Mouse (Mus musculus) limb, embryonic 14.5 days (tissue): ENCODE results near the gene Ptprg. TPM values are rescaled to one million over a fixed set of nuclear protein-coding genes. Genes with fewer than 3 reads are reported as not detected.

ENCODE experiments used
- ATAC-seq: fragments of 200-750 bp; cut with Nextera tagmentation; 2 replicates; pipeline ENCODE4 v1.8.0; 2017; ENCODE audit warnings: low read depth, moderate number of reproducible peaks, moderate TSS enrichment; ENCODE audit not compliant: low FRiP score
- DNase-seq: peaks from one replicate; pipeline ENCODE4 v3.0.0-alpha.2; 2015; ENCODE audit warnings: low spot score
- H3K27ac ChIP-seq: fragments of 300-500 bp; sonication (generic); replicated peaks from 2 replicates; pipeline ENCODE4 v1.5.1; 2014; ENCODE audit warnings: low read depth, mild to moderate bottlenecking, low read length, moderate library complexity, mixed read lengths
- H3K27me3 ChIP-seq: fragments of 300-500 bp; sonication (generic); 2 replicates; pipeline ENCODE4 v1.6.1; 2014; ENCODE audit warnings: low read length, mixed read lengths; ENCODE audit not compliant: control insufficient read depth, insufficient read depth
- H3K36me3 ChIP-seq: fragments of 300-500 bp; sonication (generic); 2 replicates; pipeline ENCODE4 v1.6.1; 2014; ENCODE audit warnings: mild to moderate bottlenecking, low read length, moderate library complexity, mixed read lengths; ENCODE audit not compliant: control insufficient read depth, insufficient read depth
- H3K4me1 ChIP-seq: fragments of 300-500 bp; sonication (generic); 2 replicates; pipeline ENCODE4 v1.6.1; 2014; ENCODE audit warnings: antibody characterized with exemption, low read length, mixed read lengths; ENCODE audit not compliant: control insufficient read depth, insufficient read depth
- H3K4me2 ChIP-seq: fragments of 300-500 bp; sonication (generic); replicated peaks from 2 replicates; pipeline ENCODE4 v1.6.1; 2014; ENCODE audit warnings: low read depth, mild to moderate bottlenecking, low read length, moderate library complexity; ENCODE audit not compliant: severe bottlenecking
- H3K4me3 ChIP-seq: fragments of 300-500 bp; sonication (generic); replicated peaks from 2 replicates; pipeline ENCODE4 v1.5.1; 2014; ENCODE audit warnings: low read length
- H3K9ac ChIP-seq: fragments of 300-500 bp; sonication (generic); 2 replicates; pipeline ENCODE4 v1.6.1; 2014; ENCODE audit warnings: mild to moderate bottlenecking, low read depth, low read length, moderate library complexity; ENCODE audit not compliant: severe bottlenecking
- H3K9me3 ChIP-seq: fragments of 300-500 bp; sonication (generic); 2 replicates; pipeline ENCODE4 v1.6.1; 2016; ENCODE audit warnings: low read length; ENCODE audit not compliant: control insufficient read depth
- POLR2A ChIP-seq: fragments of 200-500 bp; IDR thresholded peaks from 2 replicates; pipeline ENCODE4 v1.8.0; 2012; ENCODE audit warnings: inconsistent platforms, mild to moderate bottlenecking, moderate library complexity, borderline replicate concordance; ENCODE audit not compliant: insufficient read depth, insufficient read length; ENCODE audit errors: extremely low read depth
- WGBS: fragments of 180-500 bp; shearing (Covaris S2); extraction: QIAGEN DNeasy Blood & Tissue Kit; methylation state at CpG from one replicate; pipeline ENCODE4 v1.1.7; 2014; 5-methylcytosine and 5-hydroxymethylcytosine counted together
- polyA plus RNA-seq, 2 experiments: library from polyadenylated mRNA; depleted of rRNA in 1 of 2; stranded (reverse) in 1 of 2; unstranded in 1 of 2; fragments of >200 nt; fragmentation: Nextera tagmentation in 1 of 2; extraction: Ambion mirVana in 1 of 2; gene quantifications; 2 replicates each; pipeline versions ENCODE4 v1.2.1 to v1.2.3; 2012 to 2014

Gene Ptprg
- polyA plus RNA-seq, 2 experiments, result 25.5 to 28.6 TPM

DNA sequence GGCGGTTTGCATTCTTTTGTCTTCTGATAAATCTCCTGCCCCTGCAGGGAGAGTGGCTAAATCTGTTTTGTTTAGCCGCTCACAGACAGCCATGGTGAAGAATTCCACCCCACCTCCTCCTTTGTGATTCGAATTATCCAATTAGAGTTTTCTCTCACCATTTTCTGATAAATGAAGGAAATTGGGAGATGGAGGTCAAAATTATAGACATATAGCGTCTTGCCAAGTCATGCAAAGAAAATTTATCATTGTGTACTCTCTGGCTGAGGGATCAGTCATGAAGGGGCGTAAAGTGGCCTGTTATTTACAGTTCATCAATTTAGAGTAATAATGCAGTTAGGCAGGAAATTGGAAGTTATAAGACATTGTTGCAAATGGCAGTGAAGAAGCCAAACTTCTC, 168.8 kb downstream of the Ptprg start:
- H3K4me3 ChIP-seq, result no peak overlapping the region
- no peaks in the 10 kb centered on the region for H3K36me3 ChIP-seq
- H3K9me3 ChIP-seq, result no peaks in the 10 kb centered on the region
- no peak for TF ChIP-seq POLR2A
- no peak overlapping the region for H3K27ac ChIP-seq
- no peaks in the 10 kb centered on the region for H3K4me1 ChIP-seq
- 71% methylated on average over 5 of the region's 5 CpGs for WGBS
- no peak for DNase-seq
- no peak overlapping the region for H3K4me2 ChIP-seq
- no peaks in the 10 kb centered on the region for H3K27me3 ChIP-seq
- no peak for ATAC-seq
- H3K9ac ChIP-seq, result no peak overlapping the region

- H3K9me3 ChIP-seq, result no peaks in the 10 kb centered on the region
- H3K4me3 ChIP-seq, result no peak overlapping the region
- H3K4me1 ChIP-seq, result no peaks in the 10 kb centered on the region
- H3K4me2 ChIP-seq, result no peak overlapping the region
- no peak overlapping the region for H3K27ac ChIP-seq
- DNase-seq (no peak), ATAC-seq (no peak)
- no peak for TF ChIP-seq POLR2A
- H3K27me3 ChIP-seq, result no peaks in the 10 kb centered on the region
- 97% methylated on average over 7 of the region's 7 CpGs for WGBS
- no peaks in the 10 kb centered on the region for H3K36me3 ChIP-seq
- no peak overlapping the region for H3K9ac ChIP-seq
Observed at GRCm38 (mm10) chr14:11723876-11724275, 170.5 kb downstream of the Ptprg start.

GRCm38 (mm10) chr14:11731223-11731920, 178.0 kb downstream of the Ptprg start:
- WGBS, result 41% methylated on average over 7 of the region's 7 CpGs
- no peak overlapping the region for H3K4me2 ChIP-seq
- no peak overlapping the region for H3K4me3 ChIP-seq
- DNase-seq (no peak), ATAC-seq (no peak)
- no peak overlapping the region for H3K27ac ChIP-seq
- H3K9me3 ChIP-seq, result no peaks in the 10 kb centered on the region
- TF ChIP-seq POLR2A, result no peak
- no peaks in the 10 kb centered on the region for H3K36me3 ChIP-seq
- H3K9ac ChIP-seq, result no peak overlapping the region
- H3K4me1 ChIP-seq, result peaks cover 3% of the 10 kb centered on the region; the same call in 1 of the 2 replicates
- H3K27me3 ChIP-seq, result no peaks in the 10 kb centered on the region

DNA sequence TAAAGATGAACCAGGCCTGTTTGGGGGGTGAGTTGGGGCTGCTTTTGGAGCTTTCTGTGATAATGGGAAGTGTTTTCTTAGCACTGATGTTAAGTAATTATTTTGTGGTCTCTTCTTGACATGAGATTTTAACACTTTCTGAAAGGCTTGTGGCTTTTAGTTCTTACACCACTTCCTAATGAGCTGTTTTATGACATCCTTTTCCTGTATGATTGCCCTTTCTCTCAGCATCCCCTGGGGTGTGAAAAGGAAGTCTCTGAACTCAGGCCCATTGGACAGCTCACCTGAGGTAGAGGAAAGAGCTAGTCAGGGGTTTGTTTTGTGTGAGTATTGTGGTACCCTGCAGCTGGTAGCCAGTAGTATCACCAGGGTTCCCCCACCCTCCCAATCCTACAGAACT, 179.0 kb downstream of the Ptprg start:
- Histone ChIP-seq H3K36me3 (no peaks in the 10 kb centered on the region), H3K4me2 (no peak overlapping the region), H3K27me3 (no peaks in the 10 kb centered on the region), H3K4me3 (no peak overlapping the region), H3K27ac (no peak overlapping the region), H3K9me3 (no peaks in the 10 kb centered on the region), H3K4me1 (peaks cover 3% of the 10 kb centered on the region; the same call in 1 of the 2 replicates), H3K9ac (no peak overlapping the region)
- DNase-seq, result no peak
- ATAC-seq, result no peak
- no peak for TF ChIP-seq POLR2A

DNA sequence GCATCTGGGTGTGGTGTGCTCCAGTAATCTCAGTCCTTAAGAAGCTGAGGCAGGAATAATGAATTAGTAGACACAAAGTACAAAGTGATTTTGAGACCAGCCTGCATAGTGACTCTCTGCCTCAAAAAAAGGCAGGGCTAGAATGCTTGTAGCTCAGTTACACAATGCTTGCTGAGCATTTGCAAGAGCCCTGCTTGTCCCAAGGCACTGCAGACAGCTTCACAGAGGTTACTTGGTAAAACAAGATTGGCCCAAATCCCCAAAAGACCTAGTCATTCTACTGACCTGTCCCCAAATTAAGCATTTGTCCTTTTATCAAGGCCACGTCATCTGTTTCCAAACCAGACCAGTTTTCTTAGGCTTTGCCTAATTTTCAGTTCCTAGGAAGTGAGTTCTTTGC, 190.4 kb downstream of the Ptprg start:
- H3K36me3 ChIP-seq, result no peaks in the 10 kb centered on the region
- no peak for DNase-seq
- H3K4me2 ChIP-seq, result no peak overlapping the region
- TF ChIP-seq POLR2A, result no peak
- 88% methylated on average over 1 of the region's 1 CpGs for WGBS
- no peak overlapping the region for H3K27ac ChIP-seq
- H3K4me1 ChIP-seq, result no peaks in the 10 kb centered on the region
- H3K9ac ChIP-seq, result no peak overlapping the region
- no peak for ATAC-seq
- H3K4me3 ChIP-seq, result no peak overlapping the region
- H3K27me3 ChIP-seq, result no peaks in the 10 kb centered on the region
- H3K9me3 ChIP-seq, result no peaks in the 10 kb centered on the region
